Mouse (Mus musculus) brown adipose tissue, adult 24 weeks (tissue): Measurements from ENCODE around the gene Cyp2w1. TPM values are rescaled to one million over a fixed set of nuclear protein-coding genes. Genes with fewer than 3 reads are reported as not detected.

Experiments
- H3K27ac ChIP-seq: fragments of 200-500 bp; replicated peaks from 2 replicates; pipeline ENCODE4 v1.5.1; 2012; ENCODE audit warnings: low read depth, mild to moderate bottlenecking, low read length
- H3K4me1 ChIP-seq: fragments of 200-500 bp; 2 replicates; pipeline ENCODE4 v1.6.1; 2012; ENCODE audit warnings: low read length, mixed read lengths; ENCODE audit not compliant: control insufficient read depth, insufficient read depth, insufficient read length
- H3K4me3 ChIP-seq: fragments of 200-500 bp; 2 replicates; pipeline ENCODE4 v1.5.1; 2012; ENCODE audit warnings: low read depth, mild to moderate bottlenecking, low read length, moderate library complexity; ENCODE audit not compliant: insufficient read depth
- polyA plus RNA-seq: library from polyadenylated mRNA; stranded (reverse); fragments of >200 nt; gene quantifications from 2 replicates; pipeline ENCODE4 v1.2.4, GENCODE M21; 2012; ENCODE audit not compliant: missing spikeins, insufficient read depth, insufficient read length

Gene Cyp2w1
- polyA plus RNA-seq, 1 experiment = not detected

DNA sequence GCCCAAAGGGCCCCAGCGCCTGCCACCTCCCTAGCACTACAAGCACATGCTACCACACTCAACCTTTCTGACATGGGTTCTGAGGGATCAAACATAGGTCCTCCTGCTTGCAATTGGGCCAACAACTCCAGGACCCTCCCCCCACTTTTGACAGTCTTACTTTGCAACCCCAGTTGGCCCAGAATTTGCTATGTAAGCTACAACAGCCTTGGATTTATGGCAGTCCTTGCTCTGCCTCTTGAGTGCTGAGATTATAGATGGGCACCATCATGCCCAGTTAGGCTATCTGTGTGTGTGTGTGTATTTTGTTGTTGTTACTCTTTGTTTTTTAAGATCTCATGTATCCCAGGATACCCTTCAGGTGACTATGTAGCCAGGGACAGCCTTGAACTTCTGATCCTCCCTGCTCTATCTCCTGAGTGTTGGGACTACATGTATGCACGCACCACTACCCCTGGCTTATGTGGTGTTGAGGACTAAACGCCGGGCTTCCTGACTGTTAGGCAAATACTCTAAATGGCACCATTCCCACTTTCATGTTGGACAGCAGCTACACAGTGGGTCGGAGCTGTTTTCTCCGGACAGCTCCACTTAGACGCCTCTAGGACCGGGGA is 27.5 kb downstream of the Cyp2w1 start:
- H3K4me1 ChIP-seq = peaks cover 57% of the 10 kb centered on the region
- H3K4me3 ChIP-seq = peak overlapping the region; percentile 47
- H3K27ac ChIP-seq = peak overlapping the region; percentile 95

DNA sequence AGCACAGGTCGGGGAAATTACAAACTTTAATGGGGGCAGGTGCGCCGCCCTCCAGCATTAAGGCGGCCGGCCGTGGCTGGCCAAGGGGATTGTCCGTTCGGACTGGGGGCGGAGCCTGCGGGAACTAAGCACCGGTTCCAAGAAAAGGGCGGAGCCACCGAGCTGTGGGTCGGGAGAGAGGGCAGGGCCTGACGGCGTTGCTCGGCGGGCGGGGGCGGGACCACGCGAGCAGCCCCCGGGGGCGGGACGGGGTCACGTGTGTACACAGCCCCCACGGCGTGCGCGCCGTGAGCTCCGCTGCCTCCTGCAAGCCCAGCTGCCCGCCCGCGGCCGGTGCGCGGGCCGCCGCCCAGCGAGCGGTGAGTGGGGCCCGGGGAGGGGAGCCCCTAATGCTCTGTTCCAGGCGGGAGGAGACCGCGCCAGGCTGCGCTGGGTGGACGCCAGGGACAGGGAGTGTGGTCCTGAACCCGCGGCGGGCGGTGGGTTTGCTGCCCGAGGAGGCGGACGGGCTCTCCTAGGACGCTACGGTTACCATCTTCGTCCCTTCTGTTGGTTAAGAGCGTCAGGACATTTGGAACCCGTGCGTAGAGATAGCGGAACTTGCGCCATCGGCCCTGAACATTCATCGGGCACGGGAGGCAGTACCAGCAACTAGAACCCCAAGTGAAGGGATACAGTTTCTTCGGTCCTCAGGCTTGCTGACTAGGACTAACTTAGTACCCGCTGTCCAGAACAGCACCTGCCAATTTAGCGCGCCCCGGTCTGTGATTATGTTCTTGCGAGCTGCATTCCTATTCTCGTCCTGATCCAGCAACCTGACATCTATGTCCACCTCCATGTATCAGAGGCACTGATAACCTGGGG is 28.2 kb downstream of the Cyp2w1 start:
- Histone ChIP-seq H3K4me3 (peak overlapping the region; percentile 96), H3K4me1 (peaks cover 64% of the 10 kb centered on the region), H3K27ac (peak overlapping the region; percentile 96)

DNA sequence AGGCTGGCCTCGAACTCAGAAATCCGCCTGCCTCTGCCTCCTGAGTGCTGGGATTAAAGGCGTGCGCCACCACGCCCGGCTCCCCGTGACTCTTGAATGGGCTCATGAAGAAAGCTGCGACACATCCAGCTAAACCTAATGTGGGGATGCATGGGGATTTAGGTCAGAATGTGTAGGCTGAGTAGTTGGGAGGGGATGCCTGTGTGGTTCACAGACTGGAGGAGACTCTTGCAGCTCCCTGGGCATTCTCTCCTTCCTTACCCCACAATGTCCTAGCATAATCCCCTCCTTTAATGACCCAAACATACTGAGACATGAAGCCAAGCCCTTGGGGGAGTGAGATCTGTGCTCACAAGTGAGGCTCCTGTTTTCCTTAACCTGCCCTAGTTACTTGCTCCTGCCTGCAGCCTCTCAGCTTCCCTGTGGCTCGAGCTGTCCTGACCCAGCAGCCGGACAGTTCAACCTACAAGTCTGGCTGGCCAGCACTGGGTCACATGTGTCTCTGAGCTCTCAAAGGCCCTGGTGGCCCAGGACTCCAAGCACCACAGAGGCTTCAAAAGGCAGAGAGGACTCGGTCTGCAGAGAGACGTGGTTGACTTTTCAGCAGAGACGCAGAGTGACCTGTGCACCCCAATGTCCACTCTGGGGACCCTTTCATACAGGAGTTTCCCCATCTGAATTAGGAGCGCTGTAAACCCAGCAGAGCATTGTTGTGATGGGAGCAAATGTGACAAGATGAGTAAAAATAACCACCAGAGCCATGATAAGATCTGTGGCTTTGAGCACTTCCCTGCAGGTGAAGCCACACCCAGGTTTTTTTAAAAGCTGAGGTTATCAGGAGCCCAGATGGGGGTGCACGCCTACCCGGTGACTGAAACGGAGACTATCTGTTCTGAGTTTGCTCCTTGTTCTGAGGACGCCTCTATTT is 29.4 kb downstream of the Cyp2w1 start:
- peak overlapping the region; percentile 96 for H3K27ac ChIP-seq

DNA sequence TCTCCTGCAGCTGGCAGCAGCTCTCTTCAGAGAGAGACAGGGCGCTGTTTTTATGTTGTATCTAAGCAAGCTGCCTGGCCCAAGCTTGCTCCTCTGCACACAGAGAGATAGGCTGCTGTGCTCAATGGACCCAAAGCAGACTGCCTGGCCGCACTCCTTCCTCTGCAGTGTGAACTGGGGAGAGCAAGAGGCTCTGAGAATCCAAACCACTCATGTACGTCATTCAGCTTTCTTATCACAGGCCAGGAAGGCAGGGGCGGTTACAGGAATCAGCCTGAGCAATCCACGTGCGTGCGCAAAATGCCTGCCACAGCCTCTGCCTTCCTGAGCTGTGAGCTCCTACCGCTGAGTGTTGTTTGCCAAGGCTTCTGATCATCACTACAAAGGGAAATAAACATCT is 30.3 kb downstream of the Cyp2w1 start:
- Histone ChIP-seq H3K27ac (peak overlapping the region; percentile 96), H3K4me1 (peaks cover 68% of the 10 kb centered on the region)

More for the DNA sequence above, 29.4 kb downstream of the Cyp2w1 start:
- Histone ChIP-seq H3K4me3 (peak overlapping the region; percentile 96), H3K4me1 (peaks cover 64% of the 10 kb centered on the region)

DNA sequence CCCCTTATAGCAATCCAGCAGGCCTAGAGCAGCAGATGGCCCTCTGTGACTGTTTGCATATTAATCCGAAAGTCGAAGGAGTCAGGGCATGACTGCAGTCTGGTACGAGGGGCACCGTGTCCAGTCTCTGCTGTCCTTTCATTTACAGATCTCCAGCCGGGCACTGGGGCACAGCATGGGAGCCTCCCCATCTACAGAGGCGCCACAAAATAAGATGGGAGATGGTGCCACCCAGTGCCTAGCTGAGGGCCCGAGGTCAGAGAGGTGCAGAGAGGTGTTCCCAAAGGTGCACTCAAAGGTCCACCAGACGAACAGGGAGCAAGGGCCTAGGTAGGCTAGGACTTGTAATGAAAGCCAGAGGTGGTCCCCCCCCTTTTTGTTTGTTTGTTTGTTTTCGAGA is 30.8 kb downstream of the Cyp2w1 start:
- Histone ChIP-seq H3K4me1 (peaks cover 66% of the 10 kb centered on the region), H3K27ac (peak overlapping the region; percentile 96), H3K4me3 (peak overlapping the region; percentile 96)

More for the DNA sequence above, 30.3 kb downstream of the Cyp2w1 start:
- H3K4me3 ChIP-seq = peak overlapping the region; percentile 96

DNA sequence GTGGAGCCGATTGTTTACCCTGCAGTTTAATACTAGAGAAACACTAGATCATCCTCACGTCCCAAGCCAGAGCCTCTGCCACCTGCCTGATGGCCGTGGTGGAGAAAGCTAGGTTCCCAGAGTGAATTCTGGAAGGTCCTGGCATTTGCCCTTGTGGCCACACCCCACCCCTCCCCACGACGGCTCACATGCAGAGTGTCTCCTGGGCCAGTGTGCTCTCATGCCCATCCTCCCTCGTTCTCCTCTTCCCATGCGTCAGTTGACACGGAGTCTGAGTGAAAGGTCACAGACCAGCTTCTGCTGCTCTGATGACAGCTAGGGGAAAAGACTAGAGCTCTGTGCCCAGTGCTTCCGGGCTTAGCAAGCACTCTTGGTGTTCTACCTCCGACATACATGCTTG is 32.1 kb downstream of the Cyp2w1 start:
- Histone ChIP-seq H3K27ac (peak overlapping the region; percentile 96), H3K4me1 (peaks cover 61% of the 10 kb centered on the region), H3K4me3 (peak overlapping the region; percentile 24; the same call in 1 of the 2 replicates)

DNA sequence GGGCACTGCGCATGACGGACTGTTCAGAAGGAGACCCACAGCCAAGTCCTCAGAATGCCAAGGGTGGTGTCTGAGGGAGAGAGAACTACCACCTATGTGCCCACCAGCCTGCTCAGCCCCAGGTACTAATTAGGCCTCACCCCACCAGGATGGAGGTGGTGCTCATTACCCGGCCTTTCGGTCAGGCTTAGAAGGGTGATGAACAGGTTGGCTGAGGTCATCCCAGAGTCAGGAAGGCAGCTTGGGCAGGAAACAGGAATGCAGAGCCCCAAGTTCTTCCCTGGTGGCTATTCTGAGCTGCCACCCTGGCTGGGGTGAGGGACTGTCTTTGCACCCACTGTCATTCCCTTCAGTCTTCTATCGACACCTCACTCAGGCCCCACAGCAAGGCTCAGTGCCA is 33.6 kb downstream of the Cyp2w1 start:
- H3K4me1 ChIP-seq = peaks cover 66% of the 10 kb centered on the region
- H3K27ac ChIP-seq = peak overlapping the region; percentile 96
- H3K4me3 ChIP-seq = no peak overlapping the region

DNA sequence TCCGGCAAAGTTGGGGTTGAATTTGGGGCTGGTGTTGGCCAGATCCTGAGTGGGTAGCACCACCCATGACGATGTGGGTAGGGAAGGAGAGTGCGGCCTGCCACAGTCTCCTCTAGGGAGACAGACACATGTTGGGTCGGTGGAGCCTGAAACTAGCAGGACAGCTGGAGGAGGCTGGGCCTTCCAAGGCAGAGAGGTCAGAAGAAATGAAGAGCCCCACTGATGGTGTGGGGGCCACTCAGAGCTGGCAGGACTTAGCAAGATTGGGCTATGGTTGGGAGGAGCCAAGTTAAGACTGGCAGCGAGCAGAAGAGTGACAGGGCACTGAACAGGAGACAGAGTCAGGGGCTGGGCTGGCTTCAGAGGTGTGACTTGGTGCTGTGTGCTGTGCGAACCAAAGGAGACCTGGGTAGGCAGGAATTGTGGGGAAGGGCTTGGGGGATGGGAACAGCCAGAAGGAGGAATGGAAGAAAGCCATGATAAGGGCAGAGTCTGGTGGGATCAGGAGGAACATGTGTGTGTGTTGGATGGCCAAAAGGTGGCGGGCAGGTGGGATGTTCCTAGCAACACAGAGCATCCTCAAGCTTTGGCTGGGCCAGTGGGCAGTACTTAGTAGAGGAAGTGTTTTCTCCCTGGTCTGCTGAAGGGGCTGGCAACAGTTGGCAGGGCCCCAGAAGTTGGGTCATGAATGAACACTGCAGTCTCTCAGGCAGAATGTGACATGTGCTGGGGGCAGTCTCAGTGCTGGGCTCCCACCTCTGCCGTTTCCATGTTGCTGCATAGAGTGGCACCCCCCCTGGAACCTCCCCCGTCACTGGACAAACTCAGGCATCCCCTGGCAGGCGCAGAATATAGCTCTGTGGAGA is 35.1 kb downstream of the Cyp2w1 start:
- H3K27ac ChIP-seq = peak overlapping the region; percentile 96
- peaks cover 72% of the 10 kb centered on the region for H3K4me1 ChIP-seq
- no peak overlapping the region for H3K4me3 ChIP-seq

DNA sequence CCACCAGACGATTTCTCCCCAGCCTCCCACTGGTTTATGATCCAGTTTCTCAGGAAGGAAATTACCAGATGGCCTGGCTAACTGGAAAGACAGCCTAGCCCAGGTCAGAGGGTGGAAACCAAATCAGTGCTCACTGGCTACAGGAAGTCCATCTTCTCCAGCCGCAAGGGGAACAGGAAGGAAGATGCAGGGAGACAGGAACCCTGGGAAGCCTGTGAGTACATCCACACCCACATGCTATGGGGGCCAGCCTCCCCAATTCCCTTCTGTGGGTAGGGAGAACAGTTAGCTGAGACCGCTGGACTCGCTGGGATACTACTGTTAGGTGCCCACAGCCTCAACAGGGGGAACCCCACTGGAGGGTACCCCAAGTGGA is 35.8 kb downstream of the Cyp2w1 start:
- H3K4me3 ChIP-seq = no peak overlapping the region
- H3K27ac ChIP-seq = peak overlapping the region; percentile 96
- H3K4me1 ChIP-seq = peaks cover 74% of the 10 kb centered on the region

DNA sequence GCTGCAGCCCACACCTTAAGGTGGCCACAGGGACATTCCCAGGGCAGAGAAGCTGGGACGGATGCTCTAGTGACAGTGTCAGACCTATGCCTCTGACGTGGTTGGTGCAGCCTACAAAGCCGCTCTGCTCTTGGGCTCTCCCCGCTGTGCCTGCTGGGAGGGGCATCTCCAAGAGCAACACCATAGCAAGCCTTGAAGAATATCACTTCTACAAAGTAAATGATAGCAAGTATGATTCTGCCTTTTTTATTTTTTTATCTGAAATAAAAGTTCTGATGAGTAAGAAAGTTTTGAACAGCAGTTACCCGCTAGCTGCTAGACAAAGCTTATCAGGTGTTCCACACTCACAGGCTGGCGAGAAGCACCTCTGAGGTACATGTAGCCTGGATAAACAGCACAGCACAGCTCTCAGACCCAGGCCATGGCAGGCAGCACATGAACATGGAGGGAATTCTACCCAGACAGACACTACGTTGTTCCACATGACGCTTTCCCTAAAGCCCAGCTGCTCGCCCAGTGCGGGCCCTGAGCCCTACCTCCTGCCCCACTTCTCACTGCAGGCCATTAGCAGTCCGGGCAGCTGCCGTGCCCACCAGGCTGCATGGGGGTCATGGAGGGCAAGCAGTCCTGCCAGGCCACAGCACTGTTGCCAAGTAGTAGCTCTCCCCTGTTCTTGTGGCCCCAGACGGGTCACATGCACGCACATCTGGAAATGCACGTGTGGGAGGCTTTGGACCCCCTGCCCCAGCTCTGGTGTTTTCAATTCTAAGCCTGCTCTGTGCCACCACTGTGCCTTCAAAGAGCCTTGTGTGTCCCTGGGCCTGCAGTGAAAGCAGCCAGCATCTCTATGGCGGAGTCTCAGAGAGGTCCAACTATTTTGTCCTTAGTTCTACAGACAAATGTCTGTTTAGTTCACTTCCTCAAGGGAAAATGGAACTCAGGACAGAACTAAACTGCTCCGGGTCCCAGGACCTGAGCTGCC is 36.6 kb downstream of the Cyp2w1 start:
- Histone ChIP-seq H3K27ac (peak overlapping the region; percentile 96), H3K4me1 (peaks cover 66% of the 10 kb centered on the region), H3K4me3 (no peak overlapping the region)

DNA sequence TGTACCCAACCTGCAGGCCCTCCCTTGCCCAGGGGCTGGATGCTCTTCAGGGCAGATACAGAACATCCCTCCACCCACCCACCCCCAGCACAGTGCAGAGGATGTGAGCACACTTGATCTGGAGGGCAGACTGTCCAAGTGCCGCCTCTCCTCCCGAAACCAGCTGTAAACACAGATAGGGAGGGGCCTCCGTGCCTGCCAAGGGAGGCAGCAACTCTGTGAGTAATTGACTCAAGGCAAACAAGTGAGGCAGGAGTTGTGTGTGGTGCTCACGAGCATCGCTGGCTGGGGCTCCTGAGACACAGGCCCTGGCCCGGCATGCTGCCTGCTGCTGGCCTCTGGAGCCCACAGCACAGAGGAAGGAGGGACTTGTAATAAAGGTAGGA is 37.3 kb downstream of the Cyp2w1 start:
- Histone ChIP-seq H3K4me1 (peaks cover 61% of the 10 kb centered on the region), H3K4me3 (peak overlapping the region; percentile 33), H3K27ac (peak overlapping the region; percentile 96)

DNA sequence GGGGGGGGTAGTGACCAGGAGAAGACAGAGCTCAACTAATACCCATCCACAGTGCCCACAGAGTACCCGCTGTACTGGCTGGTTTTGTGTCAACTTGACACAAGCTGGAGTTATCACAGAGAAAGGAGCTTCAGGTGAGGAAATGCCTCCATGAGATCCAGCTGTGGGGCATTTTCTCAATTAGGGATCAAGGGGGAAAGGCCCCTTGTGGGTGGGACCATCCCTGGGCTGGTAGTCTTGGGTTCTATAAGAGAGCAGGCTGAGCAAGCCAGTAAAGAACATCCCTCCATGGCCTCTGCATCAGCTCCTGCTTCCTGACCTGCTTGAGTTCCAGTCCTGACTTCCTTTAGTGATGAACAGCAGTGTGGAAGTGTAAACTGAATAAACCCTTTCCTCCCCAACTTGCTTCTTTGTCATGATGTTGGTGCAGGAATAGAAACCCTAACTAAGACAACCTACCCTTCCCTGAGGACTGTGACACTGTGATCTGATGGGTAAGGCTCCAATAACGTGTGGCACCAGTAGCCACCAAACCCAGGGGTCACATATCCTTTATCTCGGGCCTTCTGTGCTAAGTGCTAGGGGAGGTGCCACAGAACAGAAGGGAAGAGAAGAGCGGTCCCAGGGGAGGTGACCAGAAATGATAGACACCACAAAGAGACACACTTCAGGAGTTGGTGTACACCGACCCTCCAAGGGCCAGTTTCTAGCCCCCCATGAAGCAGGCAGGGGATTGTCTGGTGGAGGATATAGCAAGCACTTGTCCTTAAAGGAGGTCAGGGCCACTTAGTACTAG is 38.1 kb downstream of the Cyp2w1 start:
- H3K4me3 ChIP-seq = peak overlapping the region; percentile 33
- H3K4me1 ChIP-seq = peaks cover 53% of the 10 kb centered on the region
- peak overlapping the region; percentile 96 for H3K27ac ChIP-seq
